Mouse (Mus musculus): ENCODE measurements around the gene Lrrc4.

Lrrc4 gene

GRCm38 (mm10) chr6:28831011-28831853 is at the start of gene Lrrc4:
Gene Lrrc4 (minus strand): TSS chr6:28831747.
- no peak for DNase-seq (ENCODE audit: low read depth, low spot score)

- no peak for DNase-seq (ENCODE audit: low read depth, low spot score)
These were observed 49.4 kb upstream of the Lrrc4 start for GRCm38 (mm10) chr6:28880909-28881308.

GRCm38 (mm10) chr6:28879315-28879714 is 47.8 kb upstream of the Lrrc4 start:
- DNase-seq (ENCODE audit: low read depth, low spot score), result no peak

DNA sequence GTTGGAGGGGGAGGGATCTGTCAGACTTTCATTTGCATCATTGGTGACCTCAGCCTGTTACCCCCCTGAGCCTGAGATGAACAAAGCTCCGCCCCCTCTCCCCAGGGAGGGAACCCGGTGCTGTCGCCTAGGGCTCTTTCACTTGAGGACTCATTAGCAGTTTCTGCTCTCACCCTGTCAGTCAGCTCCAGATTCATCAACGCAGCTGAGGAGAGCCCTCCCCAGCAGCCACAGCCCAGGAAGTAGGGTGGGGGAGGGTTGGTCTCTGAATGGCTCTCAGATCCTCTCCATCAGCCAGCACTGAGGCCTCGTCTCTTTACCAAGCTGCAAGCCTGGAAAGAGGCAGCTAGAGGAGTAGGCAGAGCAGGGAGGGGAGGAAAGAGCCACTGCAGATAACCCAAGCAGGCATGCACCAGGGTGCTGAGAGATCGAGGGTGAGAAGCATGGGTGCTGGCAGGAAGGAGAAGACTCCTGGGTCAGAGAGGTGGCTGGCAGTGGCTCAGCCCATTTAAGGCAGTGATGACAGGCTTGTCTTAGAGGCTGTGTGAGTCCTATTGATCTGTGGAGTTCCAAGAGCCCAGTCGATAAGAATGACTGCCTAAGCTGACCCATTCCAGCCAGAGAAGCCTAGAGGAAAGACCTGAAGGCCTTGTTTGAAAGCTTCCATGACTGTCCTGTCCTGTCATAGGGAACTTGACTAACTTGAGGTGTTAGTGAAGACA is 46.6 kb upstream of the Lrrc4 start:
- no peak for DNase-seq (ENCODE audit: low read depth, low spot score)

DNA sequence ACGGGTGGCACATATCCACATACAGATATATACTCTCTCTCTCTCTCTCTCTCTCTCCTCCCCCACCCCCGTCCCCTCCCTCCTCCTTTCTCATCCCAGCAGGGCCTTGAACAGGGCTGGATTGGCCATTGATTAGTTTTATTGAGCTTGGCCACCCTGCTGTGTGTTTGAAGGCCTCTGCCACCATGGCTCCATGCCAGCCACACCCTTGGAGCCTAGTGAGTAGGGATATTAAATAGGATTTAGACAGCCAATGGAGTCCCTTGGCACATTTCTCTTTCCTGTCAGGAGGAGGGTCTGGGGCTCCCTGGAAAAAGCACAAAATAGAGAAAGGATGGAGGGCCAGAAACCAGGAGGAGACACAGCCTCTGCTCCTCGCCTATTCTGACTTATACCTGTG is 44.9 kb upstream of the Lrrc4 start:
- no peak for DNase-seq (ENCODE audit: low read depth, low spot score)

GRCm38 (mm10) chr6:28875333-28875732 is 43.8 kb upstream of the Lrrc4 start:
- no peak for DNase-seq (ENCODE audit: low read depth, low spot score)

- DNase-seq (ENCODE audit: low read depth, low spot score), result no peak
These were observed 43.2 kb upstream of the Lrrc4 start for GRCm38 (mm10) chr6:28874759-28875158.

DNA sequence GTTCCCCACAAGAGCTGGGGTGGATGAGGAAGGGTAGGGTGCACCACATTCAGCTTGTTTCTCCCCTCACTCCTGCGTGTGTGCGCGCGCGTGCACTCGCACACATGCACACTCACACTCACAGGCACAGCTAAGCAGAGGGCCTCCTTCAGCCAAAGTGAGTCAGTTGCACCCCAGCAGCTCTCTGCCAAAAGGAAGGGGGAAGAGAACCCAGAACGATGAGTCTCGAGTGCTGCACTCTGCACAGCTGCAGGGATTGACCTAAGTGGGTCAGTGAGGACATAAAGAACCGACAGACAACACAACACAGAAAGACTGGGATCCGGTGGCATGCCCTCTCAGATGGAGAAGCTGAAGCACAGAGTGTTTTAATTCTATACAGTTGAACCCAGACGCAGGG is 42.5 kb upstream of the Lrrc4 start:
- no peak for DNase-seq (ENCODE audit: low read depth, low spot score)

GRCm38 (mm10) chr6:28872421-28872795 is 40.9 kb upstream of the Lrrc4 start:
- no peak for DNase-seq (ENCODE audit: low read depth, low spot score)

GRCm38 (mm10) chr6:28871725-28872420 is 40.3 kb upstream of the Lrrc4 start:
- peak; percentile 64 for DNase-seq (ENCODE audit: low read depth, low spot score)

GRCm38 (mm10) chr6:28867516-28868251 is 36.1 kb upstream of the Lrrc4 start:
- DNase-seq (ENCODE audit: low read depth, low spot score), result no peak

DNA sequence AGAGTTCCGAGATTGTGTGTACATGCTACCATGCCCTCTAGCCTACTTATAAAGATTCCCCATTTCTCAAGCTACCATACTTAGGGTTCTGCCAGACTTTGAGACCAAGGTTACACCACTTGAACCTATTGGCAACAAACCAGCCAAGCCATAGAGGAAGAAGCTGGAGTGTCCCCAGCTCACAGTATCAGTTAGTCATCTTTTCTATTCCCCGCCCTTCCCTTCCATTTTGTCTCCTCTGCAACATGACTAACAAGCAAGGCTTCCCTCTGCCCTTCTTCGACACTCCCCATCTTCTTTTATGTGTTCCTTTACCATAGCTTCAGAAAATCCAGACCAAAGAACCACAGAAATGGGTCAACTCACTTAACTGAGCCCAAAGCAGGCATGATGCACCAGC is 34.7 kb upstream of the Lrrc4 start:
- DNase-seq (ENCODE audit: low read depth, low spot score), result no peak

GRCm38 (mm10) chr6:28865112-28865511 is 33.6 kb upstream of the Lrrc4 start:
- DNase-seq (ENCODE audit: low read depth, low spot score), result no peak

GRCm38 (mm10) chr6:28864684-28865083 is 33.1 kb upstream of the Lrrc4 start:
- peak; percentile 50 for DNase-seq (ENCODE audit: low read depth, low spot score)

DNA sequence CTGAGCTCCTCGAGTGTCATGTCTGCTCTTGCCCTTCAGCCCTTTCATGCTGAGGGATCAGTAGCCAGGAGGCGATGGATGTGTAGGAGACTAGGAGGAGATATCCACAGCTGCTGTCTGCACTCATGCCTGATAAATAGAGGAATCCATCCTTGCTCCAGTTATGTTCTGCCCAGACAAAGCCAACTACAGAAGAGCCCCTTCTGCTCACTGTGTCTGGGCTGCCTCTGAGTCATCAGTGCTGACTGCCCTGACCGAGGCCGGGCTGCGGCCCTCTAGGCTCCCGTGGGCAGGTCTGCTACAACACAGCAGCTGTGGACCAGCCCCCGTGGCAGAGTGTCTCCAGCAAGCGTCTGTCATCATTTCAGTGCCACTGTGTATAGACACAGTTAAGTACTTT is 30.8 kb upstream of the Lrrc4 start:
- no peak for DNase-seq (ENCODE audit: low read depth, low spot score)

- DNase-seq (ENCODE audit: low read depth, low spot score), result no peak
These were observed 29.4 kb upstream of the Lrrc4 start for GRCm38 (mm10) chr6:28860922-28861321.

DNA sequence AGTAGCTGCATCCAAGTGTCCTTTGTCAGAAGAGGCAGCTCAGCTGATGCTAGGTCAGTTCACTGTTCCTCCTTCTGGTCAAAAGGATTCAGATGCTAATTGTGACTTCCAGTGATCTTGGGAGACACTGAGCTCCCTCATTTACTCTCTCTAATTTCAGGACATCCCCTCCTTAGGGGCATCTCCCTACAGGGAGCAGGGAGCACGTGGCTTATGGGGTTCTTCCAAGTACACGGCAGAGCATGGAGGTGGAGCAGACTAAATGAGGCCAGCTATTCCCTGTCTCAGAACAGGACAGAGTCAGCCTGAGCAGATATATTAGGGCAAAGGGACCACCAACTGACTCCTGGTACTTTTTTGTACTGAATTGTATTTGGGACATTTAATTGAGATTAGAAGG is 28.9 kb upstream of the Lrrc4 start:
- DNase-seq (ENCODE audit: low read depth, low spot score), result no peak

- DNase-seq (ENCODE audit: low read depth, low spot score), result no peak
These were observed 27.5 kb upstream of the Lrrc4 start for GRCm38 (mm10) chr6:28859094-28859493.

DNA sequence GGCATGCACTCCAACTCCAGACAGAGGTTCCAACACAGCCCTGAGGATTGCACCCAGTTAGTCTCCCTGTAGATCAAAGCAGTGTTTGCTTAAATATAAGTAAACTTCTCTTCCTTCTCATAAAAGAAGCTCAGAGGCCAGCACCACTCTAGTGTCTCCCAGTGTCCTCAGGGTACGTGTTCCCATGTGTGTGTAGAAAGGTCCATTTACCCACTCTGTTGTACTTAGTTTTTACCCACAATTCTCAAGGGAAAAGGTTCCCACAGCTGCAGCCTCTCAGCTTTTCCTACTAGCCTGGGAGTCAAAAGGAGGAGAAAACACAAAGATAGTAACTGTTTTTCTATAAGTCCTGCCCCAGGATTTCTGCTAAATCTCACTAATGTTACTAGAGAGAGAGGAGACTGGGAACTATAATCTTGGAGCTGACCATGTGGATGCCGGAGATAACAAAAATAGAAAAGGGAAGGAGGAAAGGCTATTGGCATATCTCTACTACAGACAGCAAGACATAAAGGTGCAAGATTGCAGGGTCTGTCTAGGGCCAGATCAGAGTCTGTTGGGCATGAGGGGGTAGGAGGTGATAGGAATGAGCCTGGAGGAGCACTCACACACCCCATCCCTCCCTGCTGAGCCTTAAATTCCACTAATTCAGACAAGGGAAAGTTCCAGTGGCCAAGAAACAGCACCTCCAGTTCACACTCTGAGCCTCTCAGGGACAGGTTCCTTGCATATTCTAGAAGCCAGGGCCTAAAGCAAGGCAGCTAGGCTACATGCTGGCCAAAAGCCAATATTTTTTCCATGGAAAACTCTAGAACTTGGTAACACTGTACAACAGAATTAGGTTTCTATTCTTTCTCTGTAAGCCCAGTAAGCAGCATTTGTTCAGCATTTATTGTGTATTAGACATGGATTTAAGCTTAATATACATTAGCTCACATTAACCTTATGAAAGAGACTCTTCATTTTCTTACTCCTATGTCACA is 25.9 kb upstream of the Lrrc4 start:
- DNase-seq (ENCODE audit: low read depth, low spot score), result no peak

DNA sequence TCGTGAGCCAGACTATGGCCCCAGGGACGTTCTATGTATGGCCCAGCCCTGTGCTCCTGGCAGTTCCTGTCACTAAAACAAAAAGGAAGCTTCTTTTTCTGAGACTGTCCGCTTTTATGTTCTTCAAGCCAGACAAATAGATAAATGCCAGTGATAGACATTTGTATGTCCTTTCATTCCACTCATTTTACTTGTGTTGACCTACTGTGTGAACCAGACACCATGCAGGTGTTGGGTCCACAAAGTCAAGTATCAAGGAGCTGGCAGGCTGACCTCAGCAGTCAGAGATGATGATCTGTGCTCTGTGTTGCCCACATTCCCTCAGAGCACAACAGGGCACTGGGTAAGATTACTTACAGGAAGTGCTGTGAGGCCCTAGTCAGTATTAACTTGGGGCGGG is 25.2 kb upstream of the Lrrc4 start:
- no peak for DNase-seq (ENCODE audit: low read depth, low spot score)

DNA sequence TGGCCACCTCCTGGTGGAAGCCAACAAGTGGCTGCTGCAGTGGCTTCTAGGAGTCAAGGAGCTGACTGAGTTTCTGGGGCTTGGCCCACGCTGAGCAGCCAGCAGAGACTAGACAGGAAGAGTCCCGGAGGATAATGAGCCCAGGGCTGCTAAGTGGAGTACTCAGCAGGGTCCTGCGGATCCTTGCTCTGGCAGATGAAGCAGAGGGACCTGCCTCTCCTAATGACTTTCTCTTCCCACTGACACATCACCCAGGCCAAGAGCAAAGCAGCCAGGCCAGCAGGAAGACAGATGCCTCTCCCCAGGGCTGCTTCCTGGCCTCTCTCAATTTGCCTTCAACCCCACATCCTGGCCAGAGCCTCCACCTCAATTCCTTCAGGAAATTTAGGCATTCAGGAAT is 23.9 kb upstream of the Lrrc4 start:
- no peak for DNase-seq (ENCODE audit: low read depth, low spot score)
